Mouse (Mus musculus): ENCODE measurements around the gene Amz2.
A peak's percentile ranks its signal among the peaks of the same experiment; 100 is the strongest.

Gene Amz2

DNA sequence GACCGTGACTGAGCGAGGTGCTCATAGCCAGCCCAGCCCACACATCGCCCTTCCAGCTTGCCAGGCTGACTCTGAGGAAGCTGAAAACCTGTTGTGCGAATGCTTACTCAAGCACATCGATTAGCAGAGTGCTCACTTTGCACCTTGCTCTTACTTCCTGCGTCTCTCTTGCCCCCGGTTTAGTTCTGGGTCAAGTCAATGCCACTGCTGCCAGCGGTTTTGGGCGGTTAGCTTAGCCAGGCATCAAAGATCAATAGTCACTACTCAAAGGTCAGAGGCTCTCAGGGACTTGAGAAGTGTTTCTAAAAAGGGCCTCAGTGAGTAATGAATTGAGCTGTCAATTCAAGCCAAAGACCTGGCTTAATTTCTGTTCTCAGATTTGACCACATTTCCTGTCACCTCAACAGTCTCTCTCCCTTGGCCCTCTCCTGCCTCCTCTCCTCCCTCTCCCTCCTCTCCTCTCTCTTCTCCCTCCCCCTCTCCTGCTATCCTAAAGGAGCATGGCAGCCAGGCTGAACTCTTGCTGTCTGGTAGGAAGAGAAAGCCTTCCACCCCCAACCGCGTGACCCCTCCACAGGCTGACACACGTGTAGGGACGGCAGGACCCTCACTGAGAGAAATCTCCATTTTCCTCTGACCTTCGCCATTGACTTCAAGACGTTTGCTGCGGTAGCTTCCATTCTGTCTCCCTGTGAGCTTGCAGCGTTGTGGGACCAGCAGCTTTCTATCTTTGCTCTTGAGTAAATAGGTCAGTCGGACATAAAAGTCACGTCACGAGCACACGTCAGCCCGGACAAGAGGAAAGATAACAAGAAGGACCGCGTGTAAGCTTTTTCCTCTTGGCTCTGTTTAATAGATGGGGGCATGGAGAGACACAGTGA lies 69.4 kb downstream of the Amz2 start:
- no peak for DNase-seq (ENCODE audit: low spot score in 2 of 2)

DNA sequence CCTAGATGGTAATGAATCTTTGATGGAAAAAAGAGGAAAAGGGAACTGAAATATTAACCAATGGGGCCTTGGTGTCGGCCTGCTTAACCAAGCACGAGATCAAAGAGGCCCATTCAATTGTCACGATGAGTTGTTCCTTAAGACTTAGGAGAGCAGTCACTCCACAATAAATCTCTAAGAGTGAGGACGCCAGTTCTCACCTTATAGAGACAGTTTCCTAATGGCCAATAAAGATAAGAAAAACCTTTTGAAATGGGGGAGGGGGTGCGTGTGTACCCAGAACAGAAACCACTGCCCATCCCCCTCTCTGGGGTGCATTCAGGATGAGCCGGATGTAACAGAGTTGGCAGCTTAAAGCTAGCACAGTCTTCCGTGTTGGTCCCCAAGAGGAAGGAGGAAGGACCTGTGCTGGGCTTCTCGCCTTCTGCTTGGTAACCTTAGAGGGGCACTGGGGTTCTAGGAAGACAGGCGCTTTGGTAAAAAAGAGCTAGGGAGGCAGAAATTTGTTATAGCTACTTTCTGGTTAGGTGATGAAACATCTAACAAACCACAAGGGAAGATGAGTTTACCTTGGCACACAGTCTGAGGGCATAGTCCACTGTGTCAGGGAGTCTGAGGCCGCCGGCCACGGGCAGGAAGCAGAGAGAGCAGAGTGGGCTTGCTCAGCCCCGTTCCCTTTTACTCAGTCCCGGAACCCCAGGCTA lies 70.2 kb downstream of the Amz2 start:
- DNase-seq (ENCODE audit: low spot score in 2 of 2), result peak in 1 of 2 experiments; percentile 35

DNA sequence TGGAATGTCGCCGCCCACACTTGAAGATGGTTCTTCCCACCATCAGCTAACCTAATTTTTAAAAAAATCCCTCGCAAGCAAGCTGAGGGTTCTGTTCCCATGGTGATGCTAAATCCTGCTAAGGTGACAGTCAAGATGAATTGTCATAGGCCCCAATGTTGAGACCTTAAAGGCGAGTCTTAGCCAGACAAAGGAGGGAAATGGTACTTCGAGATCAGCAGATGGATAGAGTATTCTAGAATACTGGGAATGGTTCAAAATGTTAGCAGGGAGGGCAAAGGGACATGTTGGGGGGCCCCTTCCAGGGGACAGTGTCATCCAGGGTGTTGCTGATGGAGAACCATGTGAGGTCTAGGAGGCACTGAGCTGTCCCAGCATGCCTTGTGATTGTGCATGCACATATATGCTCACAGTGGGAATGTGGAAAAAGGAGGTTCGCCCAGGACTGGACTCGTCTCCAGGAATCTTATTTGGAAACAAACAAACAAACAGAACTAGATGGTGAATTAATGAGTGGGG lies 70.8 kb downstream of the Amz2 start:
- no peak for DNase-seq (ENCODE audit: low spot score in 2 of 2)

DNA sequence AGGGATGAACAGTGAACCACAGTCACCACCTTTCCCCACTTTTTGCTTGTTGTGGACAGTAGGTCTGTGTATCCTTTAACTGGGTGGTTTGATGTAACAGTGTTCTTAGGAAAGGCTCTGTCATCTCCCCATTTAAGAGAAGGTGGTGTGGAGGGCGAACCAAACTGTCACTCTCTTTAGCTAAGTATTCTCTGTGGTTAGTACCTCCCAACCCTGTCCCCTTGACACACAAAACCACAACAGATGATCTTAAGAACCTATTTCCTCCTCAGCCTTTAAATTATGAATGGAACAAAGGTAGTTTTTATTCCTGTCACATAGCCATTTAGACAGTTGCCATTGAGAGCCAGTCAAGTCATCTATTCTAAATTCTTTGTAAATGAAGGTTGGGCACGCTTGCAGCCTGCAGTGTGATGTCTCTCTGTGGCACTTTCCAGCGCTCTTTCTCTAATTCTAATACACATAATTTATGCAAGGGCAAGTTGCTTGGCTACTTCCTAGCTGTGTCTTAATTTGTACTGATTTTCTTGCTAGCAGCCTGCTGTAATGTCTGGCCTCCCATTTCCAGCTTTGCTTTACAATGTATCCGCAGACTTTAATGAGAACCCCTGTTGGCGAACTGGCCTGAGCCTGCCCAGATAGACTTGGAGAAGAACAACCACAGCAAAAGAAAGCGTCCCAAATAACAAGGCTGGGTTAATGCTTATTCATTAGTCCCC lies 71.4 kb downstream of the Amz2 start:
- DNase-seq (ENCODE audit: low spot score in 2 of 2), result no peak

DNA sequence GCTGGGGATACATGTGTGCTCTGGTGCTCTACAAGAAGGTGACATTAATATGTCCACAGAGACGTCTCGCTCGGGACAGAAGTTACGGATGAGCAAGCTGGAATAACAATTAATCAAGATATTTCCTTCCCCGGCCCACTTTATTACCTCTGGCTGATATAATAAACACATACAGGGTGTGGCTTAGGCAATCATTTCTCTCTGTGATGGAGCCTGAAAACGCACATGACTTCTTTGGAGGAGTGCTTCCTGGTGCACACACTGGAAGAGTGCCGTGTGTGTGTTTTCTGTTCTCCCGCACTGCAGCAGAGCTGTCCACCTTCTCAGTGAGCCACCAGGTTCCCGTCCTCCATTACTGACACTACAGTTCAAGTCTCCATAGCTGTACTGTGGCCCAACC lies 72.2 kb downstream of the Amz2 start:
- DNase-seq (ENCODE audit: low spot score in 2 of 2), result no peak

DNA sequence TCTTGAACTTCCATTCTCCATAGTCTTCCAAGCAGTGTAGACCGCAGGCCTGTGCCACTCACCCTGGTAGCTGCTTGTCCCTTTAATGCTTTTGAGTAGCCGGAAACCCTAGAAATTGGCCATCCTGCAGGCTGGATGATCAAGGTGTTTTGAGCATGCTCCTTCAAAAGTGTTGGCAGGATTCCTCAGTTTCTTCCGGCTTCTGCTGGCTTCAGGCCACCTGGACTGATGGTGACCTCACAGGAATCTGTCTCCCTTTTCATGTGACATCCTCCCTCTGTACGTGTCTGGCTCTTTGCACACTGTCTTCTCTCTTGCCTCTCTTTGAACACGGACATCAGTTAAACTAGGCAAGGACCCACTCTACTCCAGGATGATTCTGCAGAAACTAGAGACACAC lies 74.5 kb downstream of the Amz2 start:
- DNase-seq (ENCODE audit: low spot score in 2 of 2), result no peak

Measured in spleen, postnatal 4 days (tissue).